Mouse (Mus musculus) inflammation-experienced regulatory T-cells (primary cell): ENCODE measurements around the gene Taf5l. TPM values are rescaled to one million over a fixed set of nuclear protein-coding genes. Genes with fewer than 3 reads are reported as not detected.

ENCODE experiments used
- polyA plus RNA-seq, 2 experiments: library from polyadenylated mRNA; unstranded; fragments of 100-300 nt; shearing (Covaris generic); gene quantifications; one replicate each; pipeline ENCODE4 v1.2.1; 2017

The Taf5l gene
- 10 to 100 TPM; 66.3 to 78.1 TPM for polyA plus RNA-seq

DNA sequence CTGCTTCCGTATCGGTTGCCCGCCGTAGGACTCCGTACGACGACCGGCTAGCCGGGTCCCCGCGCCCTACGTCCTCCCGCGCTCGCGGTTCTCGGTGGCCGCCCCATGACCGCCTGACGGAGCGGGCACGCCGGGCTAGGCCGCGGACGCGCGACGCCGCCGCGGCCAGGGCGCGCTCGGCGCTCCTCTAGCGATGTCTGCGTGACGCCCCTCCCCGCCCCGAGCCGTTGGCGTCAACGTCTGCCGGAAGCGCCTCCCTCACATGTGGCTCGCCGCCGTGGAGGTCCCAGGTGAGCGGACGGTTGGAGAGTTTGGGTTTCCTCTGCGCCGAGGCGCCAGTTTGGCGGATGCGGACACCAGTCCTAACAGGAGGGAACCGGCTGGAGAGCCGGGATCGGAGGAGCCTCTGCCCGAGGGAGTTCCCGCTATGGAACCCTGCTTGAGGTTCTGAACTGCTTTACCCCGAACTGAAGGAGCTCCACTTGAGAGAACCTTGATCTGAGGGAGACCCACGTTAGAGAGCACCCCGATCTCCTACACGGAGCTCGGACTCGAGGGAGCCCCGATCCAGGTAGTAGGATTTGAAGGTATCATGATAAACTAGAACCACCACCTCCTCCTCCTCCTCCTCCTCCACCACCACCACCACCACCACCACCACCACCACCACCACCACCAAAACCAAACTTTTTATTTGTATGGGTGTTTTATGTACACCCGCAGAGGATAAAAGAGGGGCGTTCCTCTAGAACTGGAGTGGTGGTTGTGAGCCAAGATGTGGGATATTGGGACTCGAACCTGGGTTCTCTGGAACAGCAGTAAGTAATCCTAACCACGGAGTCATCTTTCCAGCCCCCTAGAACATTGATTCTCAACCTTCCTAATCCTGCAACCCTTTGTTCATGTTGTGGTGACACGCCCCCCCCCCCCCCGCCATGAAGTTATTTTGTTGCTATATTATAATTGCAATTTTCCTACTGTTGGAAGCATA is at the start of gene Taf5l, which contains the start of gene Urb2:
Gene Taf5l (minus strand): TSS at position 161 of the 991 bp plus-strand sequence.
Gene Urb2 (plus strand): TSS at position 272 of the 991 bp plus-strand sequence.

GRCm38 (mm10) chr8:123982826-123983400 is 38.3 kb downstream of the Taf5l start, which contains the start of gene Abcb10:
TSS of gene Abcb10 (minus strand) at chr8:123983122.

DNA sequence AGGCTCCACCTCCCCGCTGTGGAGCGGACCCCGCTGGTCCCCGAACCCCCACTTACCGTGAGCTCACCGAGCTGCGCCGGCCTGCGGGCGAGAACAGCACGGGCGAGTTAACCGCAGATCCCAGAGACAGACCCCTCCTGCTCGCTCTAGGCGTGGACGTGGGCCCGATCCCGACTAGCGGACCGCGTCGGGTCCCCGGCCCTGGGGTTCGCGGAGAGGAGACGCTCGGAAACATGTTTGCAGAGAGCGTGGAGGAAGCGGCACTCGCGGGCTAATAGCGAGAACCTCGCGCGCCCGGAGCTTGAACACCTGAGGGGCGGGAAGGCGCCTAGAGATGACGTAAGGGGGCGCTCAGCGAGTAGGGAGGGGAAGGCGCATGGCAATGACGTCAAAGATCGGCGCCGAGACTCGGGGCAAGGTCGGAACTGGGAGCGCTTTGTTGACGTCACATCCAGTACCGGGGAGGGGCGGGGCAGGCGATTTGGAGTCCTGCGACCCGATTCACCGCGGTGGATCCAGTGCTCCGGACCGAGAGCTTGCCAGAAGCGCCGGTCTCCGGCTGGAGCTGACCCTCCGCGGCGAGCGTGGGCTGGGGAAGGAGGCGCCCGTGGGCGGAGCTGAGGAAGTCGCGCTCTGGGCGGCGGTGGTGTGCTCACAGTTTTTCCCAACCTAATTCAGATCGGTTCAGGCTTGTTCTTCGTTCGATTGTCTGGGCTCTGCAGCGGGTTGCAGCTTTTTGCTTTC is 72.1 kb downstream of the Taf5l start, which contains the start of gene Nup133:
Gene Nup133 (minus strand): TSS at position 324 of the 744 bp plus-strand sequence.

Other genes starting within 250 kb of the Taf5l start
- gene Rab4a, start 215.4 kb downstream of the Taf5l start, polyA plus RNA-seq = 10 to 100 TPM; 17.6 to 42.6 TPM
- 10 to 100 TPM; 11.8 to 17.2 TPM for gene Ccsap, start 161.2 kb downstream of the Taf5l start, polyA plus RNA-seq
- gene Acta1, start 126.6 kb downstream of the Taf5l start, polyA plus RNA-seq = 1 to 10 TPM in 1 of 2 experiments, under 1 TPM in 1; 0.74 to 6.1 TPM
- 10 to 100 TPM; 20.4 to 28.5 TPM for gene Nup133, start 72.1 kb downstream of the Taf5l start, polyA plus RNA-seq
- 1 to 10 TPM; 2.3 to 5.0 TPM for gene Abcb10, start 38.3 kb downstream of the Taf5l start, polyA plus RNA-seq
- gene Urb2, start 111 bp upstream of the Taf5l start, polyA plus RNA-seq = 10 to 100 TPM in 1 of 2 experiments, 1 to 10 TPM in 1; 8.6 to 14.0 TPM
- 10 to 100 TPM; 57.9 to 60.2 TPM for gene Galnt2, start 210.0 kb upstream of the Taf5l start, polyA plus RNA-seq